Mouse (Mus musculus): ENCODE results near the gene Odf3. TPM values are rescaled to one million over a fixed set of nuclear protein-coding genes. Genes with fewer than 3 reads are reported as not detected.
A peak's percentile ranks its signal among the peaks of the same experiment; 100 is the strongest.
"Not testable (repeated sequence)": the region's sequence is repeated elsewhere in the genome, so short reads cannot be mapped to it uniquely, and the experiment has no call there.

Gene Odf3
- polyA plus RNA-seq, 1 experiment from 2014 or later: not detected

DNA sequence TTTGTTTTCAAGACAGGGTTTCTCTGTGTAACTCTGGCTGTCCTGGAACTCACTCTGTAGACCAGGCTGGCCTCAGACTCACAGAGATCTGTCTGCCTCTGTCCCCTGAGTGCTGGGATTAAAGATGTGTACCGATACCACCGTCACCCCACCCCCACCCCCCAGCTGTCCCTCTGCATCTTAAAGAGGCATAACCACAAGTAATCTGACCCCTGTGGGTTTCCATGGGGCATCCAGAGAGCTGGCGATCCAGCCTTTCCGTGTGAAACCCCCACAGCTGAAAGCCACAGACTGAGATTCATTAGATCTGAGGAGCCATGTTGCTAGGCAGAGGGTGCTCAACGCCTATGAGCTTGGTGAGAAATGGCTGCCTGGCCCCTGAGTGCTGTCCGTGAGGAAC is 12.4 kb downstream of the Odf3 start:
- peaks cover 46% of the 10 kb centered on the region for H3K36me3 ChIP-seq

DNA sequence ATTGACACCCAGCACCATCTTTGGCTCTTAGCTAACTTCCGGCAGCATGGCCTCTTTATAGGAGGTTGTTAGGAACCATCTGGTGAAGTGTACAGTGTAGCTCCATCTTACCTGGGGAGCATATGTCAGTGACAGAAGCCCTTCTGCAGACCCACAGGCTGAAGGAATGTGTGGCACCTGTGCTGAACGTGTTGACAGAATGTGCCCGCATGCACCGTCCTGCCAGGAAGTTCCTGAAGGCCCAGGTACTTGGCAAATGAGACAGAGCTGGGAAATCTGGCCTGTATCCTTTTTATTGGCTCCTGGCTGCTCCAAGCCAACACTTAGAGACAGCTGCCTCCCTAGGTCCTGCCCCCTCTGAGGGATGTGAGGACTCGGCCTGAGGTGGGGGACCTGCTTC is 13.1 kb downstream of the Odf3 start:
- Histone ChIP-seq H3K27ac (replicated peaks) (no peak overlapping the region), H3K4me1 (replicated peaks) (peaks cover 27% of the 10 kb centered on the region), H3K36me3 (peaks cover 46% of the 10 kb centered on the region), H3K9me3 (no peaks in the 10 kb centered on the region), H3K4me3 (no peak overlapping the region), H3K27me3 (no peaks in the 10 kb centered on the region), H3K9ac (no peak overlapping the region), H3K4me2 (no peak overlapping the region)
- ATAC-seq (ENCODE audit: low FRiP score, low read depth): no peak
- 94% methylated on average over 5 of the region's 5 CpGs for WGBS

More for the DNA sequence above, 12.4 kb downstream of the Odf3 start:
- no peak for ATAC-seq (ENCODE audit: low FRiP score, low read depth)
- no peaks in the 10 kb centered on the region for H3K27me3 ChIP-seq
- H3K4me3 ChIP-seq: no peak overlapping the region
- H3K4me2 ChIP-seq: no peak overlapping the region
- H3K4me1 ChIP-seq (replicated peaks): peaks cover 34% of the 10 kb centered on the region
- 68% methylated on average over 6 of the region's 6 CpGs for WGBS
- H3K9me3 ChIP-seq: no peaks in the 10 kb centered on the region
- no peak overlapping the region for H3K27ac ChIP-seq (replicated peaks)
- H3K9ac ChIP-seq: no peak overlapping the region

DNA sequence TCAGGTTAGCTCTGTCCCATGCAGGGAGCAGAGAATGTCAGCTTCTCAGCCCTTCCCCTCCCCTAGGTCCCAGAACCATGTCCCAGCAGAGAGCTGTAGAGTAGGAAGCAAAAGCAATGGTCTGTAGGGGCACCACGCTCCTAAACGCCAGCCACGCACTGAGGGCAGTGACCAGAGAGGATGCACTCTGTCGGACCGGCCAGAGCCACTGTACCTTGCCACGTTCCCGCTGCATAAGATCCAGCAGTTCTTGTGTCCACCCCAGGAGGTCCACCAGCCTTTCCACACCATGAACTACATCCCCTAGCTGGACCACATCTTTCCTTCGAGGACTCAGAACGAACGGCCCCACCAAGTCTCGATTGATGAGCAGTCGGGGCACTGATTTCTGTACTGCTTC is 17.2 kb downstream of the Odf3 start:
- 91% methylated on average over 12 of the region's 12 CpGs for WGBS
- H3K4me3 ChIP-seq: no peak overlapping the region
- H3K27me3 ChIP-seq: no peaks in the 10 kb centered on the region
- H3K36me3 ChIP-seq: peaks cover 42% of the 10 kb centered on the region
- no peak for ATAC-seq (ENCODE audit: low FRiP score, low read depth)
- H3K4me1 ChIP-seq (replicated peaks): peaks cover 5% of the 10 kb centered on the region; the same call in 1 of the 2 replicates
- H3K4me2 ChIP-seq: no peak overlapping the region
- H3K9me3 ChIP-seq: no peaks in the 10 kb centered on the region
- no peak overlapping the region for H3K9ac ChIP-seq
- no peak overlapping the region for H3K27ac ChIP-seq (replicated peaks)

DNA sequence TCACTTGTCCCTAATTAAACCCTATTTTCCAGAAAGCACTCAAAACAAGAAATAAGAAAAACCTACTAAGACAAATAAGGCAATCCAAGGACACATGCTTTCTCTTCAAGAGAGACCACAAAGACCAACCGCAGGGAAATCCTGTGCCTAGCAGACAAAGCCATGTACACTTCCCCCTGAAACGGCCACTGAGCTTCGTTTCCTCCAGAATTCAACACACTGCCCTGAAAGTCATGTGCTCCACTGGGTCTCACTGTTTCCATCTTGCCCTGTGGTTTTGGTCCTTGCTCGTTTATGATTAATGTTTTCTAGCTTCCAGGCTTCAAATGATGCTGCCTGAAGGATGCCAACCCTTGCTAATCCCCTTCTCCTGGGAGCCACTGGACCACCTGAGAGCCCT is 26.6 kb downstream of the Odf3 start:
- Histone ChIP-seq H3K9me3 (no peaks in the 10 kb centered on the region), H3K4me1 (replicated peaks) (no peaks in the 10 kb centered on the region), H3K36me3 (peaks cover 5% of the 10 kb centered on the region; the same call in 1 of the 2 replicates), H3K4me3 (no peak overlapping the region), H3K4me2 (no peak overlapping the region), H3K9ac (no peak overlapping the region), H3K27ac (replicated peaks) (no peak overlapping the region), H3K27me3 (no peaks in the 10 kb centered on the region)
- ATAC-seq (ENCODE audit: low FRiP score, low read depth): no peak
- WGBS: 90% methylated on average over 4 of the region's 4 CpGs

DNA sequence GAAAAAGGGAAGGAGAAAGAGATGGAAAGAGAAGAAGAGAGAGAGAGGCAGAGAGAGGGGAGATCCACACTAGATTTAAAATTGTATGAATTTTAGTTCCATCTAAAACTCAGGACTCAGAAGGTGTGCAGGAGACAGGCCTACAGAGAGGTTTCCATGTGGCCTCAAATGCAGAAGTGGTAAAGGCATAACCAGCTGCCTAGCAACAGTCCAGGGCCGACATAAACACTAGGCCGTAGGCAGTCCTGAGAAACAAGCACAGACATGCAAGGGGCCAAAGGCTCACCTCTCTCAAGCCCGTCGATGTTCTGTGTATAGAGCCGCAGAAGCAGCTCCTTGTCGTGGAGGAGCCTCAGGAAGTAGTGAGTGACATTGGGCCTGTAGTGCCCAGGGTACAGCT is 29.8 kb downstream of the Odf3 start:
- no peaks in the 10 kb centered on the region for H3K27me3 ChIP-seq
- H3K4me1 ChIP-seq (replicated peaks): peaks cover 9% of the 10 kb centered on the region
- WGBS: 92% methylated on average over 6 of the region's 6 CpGs
- no peak overlapping the region for H3K4me3 ChIP-seq
- no peak overlapping the region for H3K9ac ChIP-seq
- no peak overlapping the region for H3K27ac ChIP-seq (replicated peaks)
- ATAC-seq (ENCODE audit: low FRiP score, low read depth): no peak
- H3K4me2 ChIP-seq: no peak overlapping the region
- peaks cover 5% of the 10 kb centered on the region; the same call in 1 of the 2 replicates for H3K36me3 ChIP-seq
- H3K9me3 ChIP-seq: no peaks in the 10 kb centered on the region

DNA sequence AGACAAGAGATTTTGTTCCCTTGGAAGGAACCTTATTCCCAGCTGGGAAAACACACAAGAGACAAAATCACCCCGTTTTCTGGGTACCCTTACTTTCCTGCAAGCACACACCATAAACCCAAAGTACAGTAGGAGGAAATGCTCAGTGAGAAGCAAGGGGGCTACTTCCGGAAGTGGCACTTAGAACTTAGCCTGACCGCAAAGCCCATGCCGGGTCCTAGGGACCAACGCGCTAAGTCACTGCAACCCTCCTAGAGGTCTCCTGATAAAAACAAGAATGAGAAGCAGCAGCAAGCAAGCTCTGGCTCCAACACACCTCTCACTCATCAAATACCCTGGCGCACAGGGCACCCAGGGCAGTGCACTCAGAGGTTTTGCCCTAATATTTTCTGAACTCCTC is 31.8 kb downstream of the Odf3 start:
- no peak overlapping the region for H3K9ac ChIP-seq
- no peaks in the 10 kb centered on the region for H3K27me3 ChIP-seq
- no peak overlapping the region for H3K27ac ChIP-seq (replicated peaks)
- H3K4me2 ChIP-seq: no peak overlapping the region
- H3K9me3 ChIP-seq: no peaks in the 10 kb centered on the region
- peaks cover 5% of the 10 kb centered on the region; the same call in 1 of the 2 replicates for H3K36me3 ChIP-seq
- WGBS: 91% methylated on average over 7 of the region's 7 CpGs
- H3K4me1 ChIP-seq (replicated peaks): peaks cover 19% of the 10 kb centered on the region
- no peak for ATAC-seq (ENCODE audit: low FRiP score, low read depth)
- no peak overlapping the region for H3K4me3 ChIP-seq

DNA sequence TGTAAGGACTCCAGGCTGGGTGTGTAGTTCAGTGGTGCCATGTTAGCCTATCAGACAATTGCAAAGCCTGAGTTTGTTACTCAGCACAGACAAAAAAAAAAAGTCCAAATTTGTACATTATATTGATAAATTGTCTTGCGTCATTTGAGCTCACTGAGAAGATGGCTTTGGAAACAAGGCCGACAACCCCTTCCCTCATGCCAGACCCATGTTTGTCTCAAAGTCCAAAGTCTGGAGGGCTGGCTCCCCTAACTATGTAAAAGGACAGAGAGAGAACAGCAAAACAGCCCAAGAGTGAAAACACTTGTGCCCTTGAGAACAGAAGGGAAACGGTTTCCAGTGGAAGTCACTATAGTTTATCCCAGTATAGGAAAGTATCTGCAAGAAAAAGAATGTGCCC is 32.8 kb downstream of the Odf3 start:
- Histone ChIP-seq H3K4me3 (no peak overlapping the region), H3K27ac (replicated peaks) (no peak overlapping the region), H3K4me2 (peak overlapping the region; percentile 61), H3K9ac (no peak overlapping the region), H3K4me1 (replicated peaks) (peaks cover 19% of the 10 kb centered on the region), H3K36me3 (peaks cover 5% of the 10 kb centered on the region; the same call in 1 of the 2 replicates), H3K9me3 (no peaks in the 10 kb centered on the region), H3K27me3 (no peaks in the 10 kb centered on the region)
- ATAC-seq (ENCODE audit: low FRiP score, low read depth): no peak
- WGBS: 90% methylated on average over 3 of the region's 3 CpGs

DNA sequence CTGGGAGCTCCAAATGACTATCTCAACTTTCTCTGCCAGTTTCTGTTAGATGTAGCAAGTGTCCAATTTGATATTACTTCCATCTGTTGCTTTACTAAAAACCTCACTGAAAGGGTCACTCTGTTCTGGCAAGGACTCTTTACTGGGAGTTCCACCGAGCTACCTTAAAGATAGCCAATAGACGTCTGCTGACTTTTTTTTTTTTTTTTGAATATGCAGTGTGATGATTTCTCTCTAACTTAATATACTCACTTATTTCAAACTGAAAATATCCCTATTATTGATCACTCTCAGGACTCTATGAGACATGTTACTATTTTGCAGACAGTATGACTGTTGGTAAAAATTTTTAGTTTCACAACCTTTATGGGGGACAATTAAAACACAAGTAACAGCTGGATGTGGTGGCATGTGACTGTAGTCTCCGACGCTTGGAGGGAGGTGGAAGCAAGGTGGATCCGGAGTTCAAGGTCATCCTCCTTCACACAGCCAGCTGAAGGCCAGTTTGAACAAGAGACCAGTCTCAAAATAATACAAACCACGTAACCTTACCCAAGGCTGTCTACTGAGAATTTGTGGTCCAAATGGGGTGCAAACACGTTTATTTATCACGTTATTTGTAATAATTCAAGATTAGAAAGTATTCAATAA is 33.4 kb downstream of the Odf3 start:
- H3K4me3 ChIP-seq: peak overlapping the region; percentile 62
- WGBS: 26% methylated on average over 8 of the region's 8 CpGs
- H3K9me3 ChIP-seq: no peaks in the 10 kb centered on the region
- no peaks in the 10 kb centered on the region for H3K27me3 ChIP-seq
- H3K9ac ChIP-seq: peak overlapping the region; percentile 65
- peak overlapping the region; percentile 86 for H3K27ac ChIP-seq (replicated peaks)
- peak overlapping the region; percentile 61 for H3K4me2 ChIP-seq
- ATAC-seq (ENCODE audit: low FRiP score, low read depth): no peak
- peaks cover 2% of the 10 kb centered on the region; the same call in 1 of the 2 replicates for H3K36me3 ChIP-seq
- H3K4me1 ChIP-seq (replicated peaks): peaks cover 19% of the 10 kb centered on the region

DNA sequence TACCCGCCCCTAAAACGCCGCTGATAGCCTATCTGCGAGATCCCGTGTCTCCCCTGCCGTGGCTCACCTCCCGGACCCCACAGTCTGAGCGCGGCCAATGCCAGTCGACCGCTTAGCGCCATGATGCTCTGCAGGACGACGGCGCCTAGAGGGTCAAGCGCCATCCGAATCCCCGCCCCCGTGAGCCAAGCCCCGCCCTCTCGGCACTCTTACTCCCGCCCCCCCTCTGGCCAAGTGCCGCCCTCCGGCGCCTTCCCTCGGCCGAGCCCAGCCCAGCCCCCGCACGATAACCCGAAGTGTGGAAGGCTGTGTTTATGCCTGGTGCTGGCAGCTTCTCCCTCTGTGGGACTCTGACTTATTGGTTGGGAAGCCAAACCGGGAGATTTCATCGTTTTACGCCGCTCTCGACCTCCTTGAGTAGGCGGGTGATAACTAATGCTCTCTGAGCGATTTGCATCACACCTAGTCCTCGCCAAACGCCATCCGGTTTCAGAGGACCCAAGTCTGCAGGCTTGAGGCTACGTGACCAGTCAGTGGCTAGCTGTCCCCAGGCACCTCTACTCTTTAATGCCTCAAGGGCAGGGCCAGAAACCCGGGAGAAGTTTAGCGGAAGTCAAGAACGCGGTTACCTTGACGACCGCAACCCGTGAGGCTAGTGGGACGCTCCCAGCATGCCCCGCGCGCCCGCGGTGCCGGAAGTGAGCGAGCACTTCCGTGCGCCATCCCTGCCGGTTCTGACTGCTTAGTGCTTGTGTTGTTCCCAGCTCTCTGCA is 34.3 kb downstream of the Odf3 start, which contains the start of the genes Psmd13 and Sirt3:
Gene Psmd13 (plus strand): TSS at position 273 of the 773 bp plus-strand sequence.
Gene Sirt3 (minus strand): TSS at position 614 of the 773 bp plus-strand sequence.
- Histone ChIP-seq H3K27me3 (no peaks in the 10 kb centered on the region), H3K27ac (replicated peaks) (peak within 1 kb of the TSS; percentile 86), H3K9me3 (no peaks in the 10 kb centered on the region), H3K9ac (peak within 1 kb of the TSS; percentile 69), H3K4me1 (replicated peaks) (peaks cover 19% of the 10 kb centered on the region), H3K36me3 (peaks cover 9% of the 10 kb centered on the region; the same call in 1 of the 2 replicates), H3K4me2 (peak within 1 kb of the TSS; percentile 61), H3K4me3 (peak within 1 kb of the TSS; percentile 62)
- under 1% methylated on average over 59 of the region's 59 CpGs for WGBS
- peak; percentile 95 for ATAC-seq (ENCODE audit: low FRiP score, low read depth)

DNA sequence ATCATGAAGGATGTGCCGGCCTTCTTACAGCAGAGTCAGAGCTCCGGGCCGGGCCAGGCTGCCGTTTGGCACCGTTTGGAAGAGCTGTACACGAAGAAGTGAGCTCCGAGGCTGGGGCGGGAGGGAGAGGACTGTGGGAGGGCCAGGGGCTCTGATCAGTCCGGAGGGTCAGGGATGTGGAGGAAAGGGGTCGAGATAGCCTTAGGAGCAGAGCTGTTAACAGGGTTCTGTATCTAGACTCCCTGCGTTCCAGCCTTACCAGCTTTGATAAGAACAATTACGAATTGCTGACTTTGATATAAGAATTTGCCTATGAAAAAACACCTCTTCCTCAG is 34.8 kb downstream of the Odf3 start:
- no peaks in the 10 kb centered on the region for H3K27me3 ChIP-seq
- ATAC-seq (ENCODE audit: low FRiP score, low read depth): peak; percentile 57; the same call in 1 of the 2 replicates
- H3K4me3 ChIP-seq: peak overlapping the region; percentile 62
- peak overlapping the region; percentile 86 for H3K27ac ChIP-seq (replicated peaks)
- 0% methylated on average over 12 of the region's 12 CpGs for WGBS
- H3K9me3 ChIP-seq: no peaks in the 10 kb centered on the region
- H3K4me2 ChIP-seq: peak overlapping the region; percentile 61
- H3K4me1 ChIP-seq (replicated peaks): peaks cover 19% of the 10 kb centered on the region
- H3K9ac ChIP-seq: peak overlapping the region; percentile 69
- peaks cover 14% of the 10 kb centered on the region for H3K36me3 ChIP-seq

DNA sequence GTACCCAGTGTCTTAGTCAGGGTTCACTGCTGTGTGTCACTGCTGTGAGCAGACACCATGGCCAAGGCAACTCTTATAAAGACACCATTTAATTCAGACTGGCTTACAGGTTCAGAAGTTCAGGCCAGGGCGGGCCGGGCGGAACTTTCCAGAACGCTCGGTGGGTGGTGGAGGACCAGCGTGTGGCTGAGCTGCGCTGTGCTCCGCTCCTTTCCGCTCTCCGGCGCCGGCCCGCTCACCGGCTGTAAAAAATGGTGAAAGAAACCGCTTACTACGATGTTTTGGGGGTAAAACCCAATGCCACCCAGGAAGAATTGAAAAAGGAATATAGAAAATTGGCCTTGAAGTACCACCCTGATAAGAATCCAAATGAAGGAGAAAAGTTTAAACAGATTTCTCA is 43.0 kb downstream of the Odf3 start:
- H3K4me2 ChIP-seq; H3K4me1 ChIP-seq (replicated peaks); ATAC-seq (ENCODE audit: low FRiP score, low read depth); H3K27ac ChIP-seq (replicated peaks); H3K9me3 ChIP-seq; H3K27me3 ChIP-seq; H3K9ac ChIP-seq; H3K4me3 ChIP-seq: not testable (repeated sequence)
- peaks cover 65% of the 10 kb centered on the region for H3K36me3 ChIP-seq
- 96% methylated on average over 16 of the region's 16 CpGs for WGBS

DNA sequence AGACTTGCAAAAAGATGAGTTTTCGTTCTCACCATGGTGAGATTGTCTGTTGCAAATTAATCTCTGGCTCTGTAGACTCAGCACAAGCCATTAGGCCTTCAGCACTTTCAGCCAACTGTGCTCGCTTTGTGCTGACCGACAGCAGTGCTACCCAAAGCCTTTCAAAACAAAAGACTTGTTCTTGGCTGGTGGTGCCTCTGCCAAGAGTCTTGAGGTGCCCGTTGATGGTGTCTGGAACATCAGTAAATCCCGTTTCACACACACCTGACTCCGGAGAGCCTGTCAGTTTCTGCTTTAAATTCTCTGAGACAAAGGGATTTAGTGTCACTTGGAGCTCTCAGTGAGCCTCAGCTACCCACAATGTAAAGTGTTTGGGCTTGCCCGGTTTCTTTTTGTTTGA is 46.4 kb downstream of the Odf3 start:
- peaks cover 71% of the 10 kb centered on the region for H3K36me3 ChIP-seq
- ATAC-seq (ENCODE audit: low FRiP score, low read depth): no peak
- no peaks in the 10 kb centered on the region for H3K4me1 ChIP-seq (replicated peaks)
- H3K4me2 ChIP-seq: no peak overlapping the region
- H3K9me3 ChIP-seq: no peaks in the 10 kb centered on the region
- no peaks in the 10 kb centered on the region for H3K27me3 ChIP-seq
- no peak overlapping the region for H3K9ac ChIP-seq
- 93% methylated on average over 7 of the region's 7 CpGs for WGBS
- H3K27ac ChIP-seq (replicated peaks): no peak overlapping the region
- no peak overlapping the region for H3K4me3 ChIP-seq
